9 mouse cellular contexts compared by ENCODE assay signal in the genomic region with DNA sequence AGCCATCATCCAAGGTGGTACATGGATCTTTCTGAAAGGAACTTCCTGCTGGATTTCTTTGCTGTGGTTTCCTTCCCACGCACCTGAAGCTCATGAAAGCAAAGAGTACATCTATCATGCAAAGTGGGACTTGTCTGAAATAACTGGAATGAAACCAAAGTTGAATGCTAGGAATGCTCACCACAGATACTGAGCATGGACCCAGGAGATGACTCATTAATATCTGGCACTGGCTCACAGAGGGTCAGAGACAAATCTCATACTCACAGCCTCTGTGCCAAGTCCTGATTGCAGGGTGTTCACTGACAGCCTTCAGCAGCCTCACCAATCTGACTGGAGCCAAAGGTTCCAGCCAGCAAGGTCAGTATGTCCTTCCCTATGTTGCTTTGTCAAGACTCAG.
DNase-seq lines count a peak whose midpoint lies in the region; ATAC-seq and TF ChIP-seq lines count a peak whose summit lies in the region.
"Had no signal": no experiment of that assay in that cellular context is flagged by ENCODE, and none has a peak within 500 bp of the region (broad histone marks: within the 10 kb centered on the region; RNA-seq: fewer than 3 reads in every experiment).

No protein-coding gene starts in this region.

- 55% methylated on average over 1 of the region's 1 CpGs for WGBS in lung, adult 2 months
- 76% methylated on average over 1 of the region's 1 CpGs for WGBS in intestine, embryonic 16.5 days

- no peak for ATAC-seq in intestine, embryonic 16.5 days

- H3K9ac ChIP-seq in intestine, embryonic 16.5 days (ENCODE audit: low read depth, low read length), result no peak overlapping the region
- H3K9ac ChIP-seq: stomach, embryonic 15.5 days had no signal

- TF ChIP-seq POLR2A in lung, adult 2 months (IDR thresholded peaks at IDR 0.05; ENCODE audit: borderline replicate concordance, extremely low read depth, low read depth, low read length), result no peak

- no peaks in the 10 kb centered on the region for H3K36me3 ChIP-seq in intestine, embryonic 16.5 days (ENCODE audit: control insufficient read depth, insufficient read depth, low read length)
- H3K36me3 ChIP-seq: stomach, embryonic 15.5 days had no signal

- H3K4me2 ChIP-seq in intestine, embryonic 16.5 days (ENCODE audit: low read depth, low read length), result no peak overlapping the region
- H3K4me2 ChIP-seq: stomach, embryonic 15.5 days had no signal

- H3K27me3 ChIP-seq in intestine, embryonic 16.5 days (replicated peaks; ENCODE audit: control insufficient read depth, insufficient read depth, low read length), result no peaks in the 10 kb centered on the region
- H3K27me3 ChIP-seq: stomach, embryonic 15.5 days had no signal

- H3K4me1 ChIP-seq in lung, adult 2 months (ENCODE audit: control insufficient read depth, insufficient read depth, low read length), result peaks cover 9% of the 10 kb centered on the region; the same call in 1 of the 2 replicates
- H3K4me1 ChIP-seq in intestine, embryonic 16.5 days (ENCODE audit: control insufficient read depth, insufficient read depth, low read length), result no peaks in the 10 kb centered on the region
- H3K4me1 ChIP-seq: stomach, embryonic 15.5 days had no signal

- H3K27ac ChIP-seq in intestine, embryonic 16.5 days (ENCODE audit: low read length), result no peak overlapping the region
- H3K27ac ChIP-seq: stomach, embryonic 15.5 days had no signal

- H3K9me3 ChIP-seq in intestine, embryonic 16.5 days (ENCODE audit: control insufficient read depth, low read length), result no peaks in the 10 kb centered on the region
- H3K9me3 ChIP-seq: stomach, embryonic 15.5 days had no signal

- no peak overlapping the region for H3K4me3 ChIP-seq in lung, adult 2 months (replicated peaks; ENCODE audit: extremely low read depth, low read depth, low read length)
- H3K4me3 ChIP-seq in intestine, embryonic 16.5 days (ENCODE audit: low read length), result no peak overlapping the region
- H3K4me3 ChIP-seq: erythroblast, embryonic 14.5 days; stomach, embryonic 15.5 days had no signal

- DNase-seq in 3134 (ENCODE audit: extremely low read depth, insufficient read length, low spot score), result peak; percentile 69
- peak; percentile 87 for DNase-seq in NIH3T3 (ENCODE audit: low read depth)
- DNase-seq in heart, adult 18-20 months, result peak; percentile 72 to 88
- peak; percentile 14 for DNase-seq in lung, adult 2 months
- no peak for DNase-seq in testis, postnatal 14 days (ENCODE audit: low spot score)
- no peak for DNase-seq in cerebellum, postnatal 4 days (ENCODE audit: low spot score in 2 of 2)

- no peak for TF ChIP-seq CTCF in lung, adult 2 months (IDR thresholded peaks at IDR 0.05; ENCODE audit: insufficient read depth, low read length)

Comparison
In these comparisons a context has a peak if more than half of its experiments do, and no peak if none do; other contexts are left out.
1. DNase-seq: peak in 3134 (single experiment), NIH3T3 (single experiment), heart, adult 18-20 months (2 of 2) and lung, adult 2 months (single experiment); none in testis, postnatal 14 days (single experiment) and cerebellum, postnatal 4 days (0 of 2).